Mouse (Mus musculus): ENCODE data around the gene Pou3f4. TPM values are rescaled to one million over a fixed set of nuclear protein-coding genes. Genes with fewer than 3 reads are reported as not detected.

The Pou3f4 gene
- 7.0 TPM for polyA plus RNA-seq (2015; fragmentation: Illumina TruSeq; extraction: RNeasy Lipid Tissue Mini Kit (QIAGEN cat#74804); ENCODE audit: low read depth, low replicate concordance)

GRCm38 (mm10) chrX:110814151-110814571, at the start of gene Pou3f4:
Gene Pou3f4 (plus strand): TSS chrX:110814280.

